Mouse (Mus musculus): ENCODE data around the gene Sec22c. TPM values are rescaled to one million over a fixed set of nuclear protein-coding genes. Genes with fewer than 3 reads are reported as not detected.

Sec22c gene
- polyA plus RNA-seq, 1 experiment from 2014 or later = 22.7 TPM

- Histone ChIP-seq H3K36me3 (no peaks in the 10 kb centered on the region), H3K4me3 (no peak overlapping the region), H3K4me1 (replicated peaks) (peaks cover 34% of the 10 kb centered on the region), H3K4me2 (no peak overlapping the region), H3K9me3 (no peaks in the 10 kb centered on the region), H3K9ac (no peak overlapping the region), H3K27me3 (peaks cover 39% of the 10 kb centered on the region), H3K27ac (replicated peaks) (0 out of 2 replicates have a peak overlapping the region, but pooled peaks have one; percentile 7)
- no peak for ATAC-seq (ENCODE audit: low read depth)
- WGBS = 58% methylated on average over 16 of the region's 16 CpGs
These were observed 38.2 kb downstream of the Sec22c start for GRCm38 (mm10) chr9:121666957-121667630.

- no peak for ATAC-seq (ENCODE audit: low read depth)
- Histone ChIP-seq H3K36me3 (no peaks in the 10 kb centered on the region), H3K4me1 (replicated peaks) (peaks cover 19% of the 10 kb centered on the region), H3K4me2 (no peak overlapping the region), H3K27me3 (peaks cover 19% of the 10 kb centered on the region), H3K4me3 (no peak overlapping the region), H3K9ac (no peak overlapping the region), H3K9me3 (no peaks in the 10 kb centered on the region), H3K27ac (replicated peaks) (no peak overlapping the region)
- 83% methylated on average over 5 of the region's 5 CpGs for WGBS
These were observed 41.2 kb downstream of the Sec22c start for GRCm38 (mm10) chr9:121664104-121664503.

- no peak for ATAC-seq (ENCODE audit: low read depth)
- WGBS = 83% methylated on average over 6 of the region's 6 CpGs
These were observed 41.8 kb downstream of the Sec22c start for GRCm38 (mm10) chr9:121663467-121663866.

GRCm38 (mm10) chr9:121659791-121660190 lies 45.5 kb downstream of the Sec22c start:
- Histone ChIP-seq H3K27me3 (peaks cover 3% of the 10 kb centered on the region; the same call in 1 of the 2 replicates), H3K27ac (replicated peaks) (no peak overlapping the region), H3K4me3 (no peak overlapping the region), H3K9ac (no peak overlapping the region), H3K36me3 (no peaks in the 10 kb centered on the region), H3K4me1 (replicated peaks) (peaks cover 13% of the 10 kb centered on the region; the same call in 1 of the 2 replicates), H3K9me3 (no peaks in the 10 kb centered on the region), H3K4me2 (no peak overlapping the region)
- 87% methylated on average over 7 of the region's 7 CpGs for WGBS
- no peak for ATAC-seq (ENCODE audit: low read depth)

More at GRCm38 (mm10) chr9:121663467-121663866, 41.8 kb downstream of the Sec22c start:
- no peak overlapping the region for H3K9ac ChIP-seq
- H3K36me3 ChIP-seq = no peaks in the 10 kb centered on the region
- no peak overlapping the region for H3K4me2 ChIP-seq
- peaks cover 13% of the 10 kb centered on the region for H3K27me3 ChIP-seq
- no peaks in the 10 kb centered on the region for H3K9me3 ChIP-seq
- H3K27ac ChIP-seq (replicated peaks) = no peak overlapping the region
- no peak overlapping the region for H3K4me3 ChIP-seq
- peaks cover 15% of the 10 kb centered on the region for H3K4me1 ChIP-seq (replicated peaks)

GRCm38 (mm10) chr9:121658248-121658647 lies 47.0 kb downstream of the Sec22c start:
- Histone ChIP-seq H3K4me2 (no peak overlapping the region), H3K4me3 (no peak overlapping the region), H3K9me3 (no peaks in the 10 kb centered on the region), H3K9ac (no peak overlapping the region), H3K27ac (replicated peaks) (no peak overlapping the region), H3K27me3 (peaks cover 3% of the 10 kb centered on the region; the same call in 1 of the 2 replicates), H3K4me1 (replicated peaks) (peaks cover 13% of the 10 kb centered on the region; the same call in 1 of the 2 replicates), H3K36me3 (no peaks in the 10 kb centered on the region)
- WGBS = 88% methylated on average over 7 of the region's 7 CpGs
- no peak for ATAC-seq (ENCODE audit: low read depth)

- Histone ChIP-seq H3K4me1 (replicated peaks) (peaks cover 13% of the 10 kb centered on the region; the same call in 1 of the 2 replicates), H3K36me3 (no peaks in the 10 kb centered on the region), H3K9me3 (no peaks in the 10 kb centered on the region), H3K27me3 (peaks cover 3% of the 10 kb centered on the region; the same call in 1 of the 2 replicates), H3K9ac (no peak overlapping the region), H3K4me2 (no peak overlapping the region), H3K4me3 (no peak overlapping the region), H3K27ac (replicated peaks) (no peak overlapping the region)
- 41% methylated on average over 13 of the region's 13 CpGs for WGBS
- ATAC-seq (ENCODE audit: low read depth) = no peak
These were observed 48.1 kb downstream of the Sec22c start for GRCm38 (mm10) chr9:121657143-121657542.

GRCm38 (mm10) chr9:121656322-121656721 lies 49.0 kb downstream of the Sec22c start:
- no peak overlapping the region for H3K4me2 ChIP-seq
- ATAC-seq (ENCODE audit: low read depth) = no peak
- no peaks in the 10 kb centered on the region for H3K9me3 ChIP-seq
- peaks cover 3% of the 10 kb centered on the region; the same call in 1 of the 2 replicates for H3K27me3 ChIP-seq
- no peak overlapping the region for H3K27ac ChIP-seq (replicated peaks)
- peaks cover 13% of the 10 kb centered on the region; the same call in 1 of the 2 replicates for H3K4me1 ChIP-seq (replicated peaks)
- H3K9ac ChIP-seq = no peak overlapping the region
- 78% methylated on average over 5 of the region's 5 CpGs for WGBS
- no peak overlapping the region for H3K4me3 ChIP-seq
- H3K36me3 ChIP-seq = no peaks in the 10 kb centered on the region

GRCm38 (mm10) chr9:121653668-121654067 lies 51.6 kb downstream of the Sec22c start:
- H3K36me3 ChIP-seq = no peaks in the 10 kb centered on the region

GRCm38 (mm10) chr9:121647026-121647425 lies 58.3 kb downstream of the Sec22c start:
- WGBS = 88% methylated on average over 7 of the region's 7 CpGs

More at GRCm38 (mm10) chr9:121653668-121654067, 51.6 kb downstream of the Sec22c start:
- Histone ChIP-seq H3K4me3 (no peak overlapping the region), H3K9me3 (no peaks in the 10 kb centered on the region), H3K4me2 (no peak overlapping the region), H3K4me1 (replicated peaks) (peaks cover 13% of the 10 kb centered on the region; the same call in 1 of the 2 replicates), H3K27me3 (peaks cover 3% of the 10 kb centered on the region; the same call in 1 of the 2 replicates), H3K27ac (replicated peaks) (no peak overlapping the region), H3K9ac (no peak overlapping the region)
- WGBS = 87% methylated on average over 10 of the region's 10 CpGs
- no peak for ATAC-seq (ENCODE audit: low read depth)

GRCm38 (mm10) chr9:121644855-121645254 lies 60.4 kb downstream of the Sec22c start:
- Histone ChIP-seq H3K27me3 (peaks cover 56% of the 10 kb centered on the region), H3K36me3 (no peaks in the 10 kb centered on the region), H3K4me2 (no peak overlapping the region), H3K9ac (no peak overlapping the region), H3K27ac (replicated peaks) (no peak overlapping the region), H3K4me1 (replicated peaks) (peaks cover 29% of the 10 kb centered on the region), H3K9me3 (no peaks in the 10 kb centered on the region), H3K4me3 (no peak overlapping the region)
- ATAC-seq (ENCODE audit: low read depth) = no peak
- 68% methylated on average over 3 of the region's 3 CpGs for WGBS

More at GRCm38 (mm10) chr9:121647026-121647425, 58.3 kb downstream of the Sec22c start:
- ATAC-seq (ENCODE audit: low read depth) = no peak
- Histone ChIP-seq H3K4me1 (replicated peaks) (peaks cover 12% of the 10 kb centered on the region), H3K4me3 (no peak overlapping the region), H3K27ac (replicated peaks) (no peak overlapping the region), H3K4me2 (no peak overlapping the region), H3K9me3 (no peaks in the 10 kb centered on the region), H3K36me3 (no peaks in the 10 kb centered on the region), H3K9ac (no peak overlapping the region), H3K27me3 (peaks cover 34% of the 10 kb centered on the region)

GRCm38 (mm10) chr9:121642401-121643181 lies 62.7 kb downstream of the Sec22c start, which contains the start of gene Vipr1:
Vipr1 (plus strand) TSS chr9:121642716.
- Histone ChIP-seq H3K4me2 (peak within 1 kb of the TSS; percentile 80), H3K27me3 (peaks cover 66% of the 10 kb centered on the region), H3K4me3 (peak within 1 kb of the TSS; percentile 46), H3K27ac (replicated peaks) (no peak within 1 kb of the TSS), H3K36me3 (no peaks in the 10 kb centered on the region), H3K4me1 (replicated peaks) (peaks cover 32% of the 10 kb centered on the region), H3K9me3 (no peaks in the 10 kb centered on the region), H3K9ac (peak within 1 kb of the TSS; percentile 65)
- under 1% methylated on average over 74 of the region's 79 CpGs for WGBS
- ATAC-seq (ENCODE audit: low read depth) = peak; percentile 83

GRCm38 (mm10) chr9:121642001-121642400 lies 63.3 kb downstream of the Sec22c start, which contains the start of gene Lyzl4:
Lyzl4 (minus strand) TSS chr9:121642096.
- ATAC-seq (ENCODE audit: low read depth) = peak; percentile 74

More at GRCm38 (mm10) chr9:121642001-121642400, 63.3 kb downstream of the Sec22c start, which contains the start of gene Lyzl4:
- Histone ChIP-seq H3K27ac (replicated peaks) (no peak within 1 kb of the TSS), H3K36me3 (no peaks in the 10 kb centered on the region), H3K9me3 (no peaks in the 10 kb centered on the region), H3K4me3 (peak within 1 kb of the TSS; percentile 46), H3K4me2 (peak within 1 kb of the TSS; percentile 80), H3K27me3 (peaks cover 66% of the 10 kb centered on the region), H3K9ac (peak within 1 kb of the TSS; percentile 65), H3K4me1 (replicated peaks) (peaks cover 32% of the 10 kb centered on the region)
- WGBS = under 1% methylated on average over 26 of the region's 26 CpGs
